Mouse (Mus musculus): Measurements from ENCODE around the gene Esam. TPM values are rescaled to one million over a fixed set of nuclear protein-coding genes. Genes with fewer than 3 reads are reported as not detected.

The Esam gene
- polyA plus RNA-seq, 1 experiment from 2014 or later: 38.8 TPM

GRCm38 (mm10) chr9:37526443-37527395 lies 1.2 kb upstream of the Esam start:
- Histone ChIP-seq H3K4me1 (ENCODE audit: control insufficient read depth, insufficient read depth, low read length) (peaks cover 25% of the 10 kb centered on the region), H3K4me3 (ENCODE audit: low read depth, low read length) (no peak overlapping the region), H3K36me3 (ENCODE audit: control insufficient read depth, insufficient read depth, low read length) (peaks cover 3% of the 10 kb centered on the region; the same call in 1 of the 2 replicates), H3K27me3 (ENCODE audit: control insufficient read depth, insufficient read depth, low read depth, low read length) (peaks cover 40% of the 10 kb centered on the region), H3K9ac (ENCODE audit: low read depth, low read length) (no peak overlapping the region), H3K4me2 (ENCODE audit: low read length) (no peak overlapping the region), H3K9me3 (replicated peaks; ENCODE audit: control insufficient read depth, low read length, poor library complexity, severe bottlenecking) (no peaks in the 10 kb centered on the region), H3K27ac (ENCODE audit: low read length) (no peak overlapping the region)
- no peak for ATAC-seq
- WGBS: 24% methylated on average over 21 of the region's 21 CpGs

DNA sequence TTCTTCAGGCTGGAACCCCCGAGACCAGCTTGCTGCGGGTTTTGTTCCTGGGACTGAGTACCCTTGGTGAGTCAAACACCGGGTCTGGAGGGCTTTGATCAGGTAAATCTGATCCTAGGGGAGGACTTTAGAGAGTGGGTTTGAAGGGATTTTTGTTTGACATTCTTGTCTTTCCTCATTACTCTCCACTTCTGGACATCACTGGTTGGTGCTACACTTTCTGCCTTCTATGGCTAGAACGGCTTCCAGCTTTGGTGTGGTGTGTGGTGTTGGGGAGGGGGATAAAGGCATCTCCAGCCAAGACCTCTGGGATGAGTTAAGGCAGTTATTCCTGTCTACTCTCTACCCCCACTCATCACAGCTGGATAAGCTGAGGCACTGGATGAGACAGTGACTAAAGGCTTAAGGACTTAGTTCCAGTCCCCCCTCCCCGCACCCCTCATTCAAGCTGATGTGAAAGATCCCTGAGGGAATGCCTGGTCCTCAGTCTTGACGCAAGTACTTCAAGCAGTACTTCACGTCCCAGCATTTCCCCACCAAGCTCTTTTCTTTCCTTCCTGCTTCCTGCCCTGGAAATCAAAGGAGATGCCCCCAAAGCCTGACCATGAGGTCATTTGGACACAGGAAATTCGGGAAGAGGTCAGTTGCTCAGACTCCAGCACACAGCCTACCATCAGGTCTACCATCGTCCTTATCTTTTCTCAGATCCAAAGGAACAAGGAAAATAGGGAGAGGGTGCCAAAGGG lies 520 bp downstream of the Esam start:
- ATAC-seq: no peak
- Histone ChIP-seq H3K4me2 (ENCODE audit: low read length) (no peak overlapping the region), H3K27me3 (ENCODE audit: control insufficient read depth, insufficient read depth, low read depth, low read length) (peaks cover 43% of the 10 kb centered on the region), H3K36me3 (ENCODE audit: control insufficient read depth, insufficient read depth, low read length) (no peaks in the 10 kb centered on the region; the same call in 1 of the 2 replicates), H3K27ac (ENCODE audit: low read length) (peak overlapping the region; percentile 12; the same call in 1 of the 2 replicates), H3K4me1 (ENCODE audit: control insufficient read depth, insufficient read depth, low read length) (peaks cover 25% of the 10 kb centered on the region), H3K9me3 (replicated peaks; ENCODE audit: control insufficient read depth, low read length, poor library complexity, severe bottlenecking) (no peaks in the 10 kb centered on the region), H3K9ac (ENCODE audit: low read depth, low read length) (no peak overlapping the region), H3K4me3 (ENCODE audit: low read depth, low read length) (peak overlapping the region; percentile 12; the same call in 1 of the 2 replicates)
- 27% methylated on average over 9 of the region's 9 CpGs for WGBS

DNA sequence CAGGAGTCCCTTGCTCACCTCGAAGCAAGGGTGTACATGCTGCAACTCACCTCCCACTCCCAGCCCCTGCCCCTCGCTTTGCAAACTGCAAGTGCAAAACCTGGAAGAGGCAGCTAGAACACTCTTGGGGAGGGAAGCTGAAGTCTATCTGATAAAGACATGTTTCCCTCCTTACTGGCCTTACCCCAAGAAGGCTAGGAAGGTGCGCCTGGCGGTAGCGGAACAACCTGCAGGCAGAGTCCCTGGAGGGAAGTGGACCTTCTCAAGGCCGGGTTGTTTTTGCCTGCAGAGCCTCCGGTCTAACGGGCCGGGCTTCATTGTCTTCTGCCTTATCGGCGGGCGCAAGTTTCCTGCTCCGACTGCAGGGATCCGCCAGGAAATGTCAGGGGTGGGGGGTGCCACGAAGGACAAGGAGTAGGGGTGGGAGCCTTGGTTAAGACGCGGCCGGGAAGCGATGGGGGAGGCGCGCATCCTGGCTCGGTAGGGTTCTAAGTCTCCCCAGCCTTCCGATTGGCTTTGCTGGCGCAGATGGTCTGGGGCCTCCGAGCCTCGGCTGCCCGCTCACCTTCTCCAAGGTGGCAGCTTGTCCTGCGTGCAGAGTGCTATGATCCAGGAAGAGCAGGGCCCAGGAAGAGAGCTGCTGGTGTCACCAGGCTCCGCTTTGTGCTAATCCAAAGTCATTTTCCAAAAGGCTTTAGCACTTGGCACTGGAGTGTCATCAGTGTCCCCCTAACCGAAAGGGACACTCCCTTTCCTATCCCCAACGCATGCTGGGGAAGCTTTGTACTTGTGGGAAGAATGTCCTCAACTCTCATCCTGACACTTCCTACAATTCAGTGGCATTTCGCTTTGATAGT lies 2.4 kb downstream of the Esam start:
- peak overlapping the region; percentile 32 for H3K9ac ChIP-seq (ENCODE audit: low read depth, low read length)
- peak overlapping the region; percentile 81 for H3K4me2 ChIP-seq (ENCODE audit: low read length)
- no peaks in the 10 kb centered on the region for H3K9me3 ChIP-seq (replicated peaks; ENCODE audit: control insufficient read depth, low read length, poor library complexity, severe bottlenecking)
- H3K4me1 ChIP-seq (ENCODE audit: control insufficient read depth, insufficient read depth, low read length): peaks cover 25% of the 10 kb centered on the region
- no peaks in the 10 kb centered on the region; the same call in 1 of the 2 replicates for H3K36me3 ChIP-seq (ENCODE audit: control insufficient read depth, insufficient read depth, low read length)
- ATAC-seq: peak; percentile 43
- peak overlapping the region; percentile 40 for H3K4me3 ChIP-seq (ENCODE audit: low read depth, low read length)
- H3K27me3 ChIP-seq (ENCODE audit: control insufficient read depth, insufficient read depth, low read depth, low read length): peaks cover 43% of the 10 kb centered on the region
- H3K27ac ChIP-seq (ENCODE audit: low read length): no peak overlapping the region
- 2% methylated on average over 32 of the region's 32 CpGs for WGBS

DNA sequence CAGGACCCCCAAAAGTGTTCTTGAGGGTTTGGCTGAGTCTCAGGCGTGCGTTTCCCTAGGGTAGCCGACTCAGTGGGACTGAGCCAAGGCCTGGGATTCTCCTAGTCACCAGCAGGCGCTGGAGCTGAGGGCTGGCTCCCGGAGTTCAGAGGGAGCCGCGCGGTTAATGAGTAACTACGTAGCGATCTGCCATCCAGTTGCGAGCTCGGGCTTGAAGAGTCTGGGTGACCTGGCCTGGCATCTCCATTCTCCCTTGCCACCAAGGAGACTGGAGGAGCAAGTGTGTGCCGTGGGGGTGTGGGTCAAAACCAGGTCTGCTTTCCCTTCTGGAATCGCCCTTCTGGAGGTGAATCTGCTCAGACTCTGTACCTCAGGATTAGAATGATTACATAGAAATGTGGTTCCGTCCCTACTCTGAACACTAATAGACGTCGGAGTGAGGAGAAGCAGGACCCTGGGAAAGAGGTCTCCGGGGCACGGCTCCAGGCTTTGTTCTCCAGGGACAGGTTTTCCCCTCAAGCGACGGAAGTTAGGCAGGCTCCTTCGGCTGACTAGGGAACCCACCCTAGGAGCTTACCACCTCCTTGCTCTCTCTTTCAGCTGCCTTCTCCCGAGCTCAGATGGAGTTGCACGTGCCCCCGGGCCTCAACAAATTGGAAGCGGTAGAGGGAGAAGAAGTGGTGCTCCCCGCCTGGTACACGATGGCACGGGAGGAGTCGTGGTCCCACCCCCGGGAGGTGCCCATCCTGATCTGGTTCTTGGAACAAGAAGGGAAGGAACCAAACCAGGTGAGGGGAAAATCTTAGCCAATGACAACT lies 3.2 kb downstream of the Esam start:
- H3K9me3 ChIP-seq (replicated peaks; ENCODE audit: control insufficient read depth, low read length, poor library complexity, severe bottlenecking): no peaks in the 10 kb centered on the region
- H3K4me1 ChIP-seq (ENCODE audit: control insufficient read depth, insufficient read depth, low read length): peaks cover 25% of the 10 kb centered on the region
- H3K4me2 ChIP-seq (ENCODE audit: low read length): peak overlapping the region; percentile 81
- H3K27me3 ChIP-seq (ENCODE audit: control insufficient read depth, insufficient read depth, low read depth, low read length): peaks cover 37% of the 10 kb centered on the region
- H3K9ac ChIP-seq (ENCODE audit: low read depth, low read length): peak overlapping the region; percentile 57
- peak overlapping the region; percentile 10 for H3K27ac ChIP-seq (ENCODE audit: low read length)
- ATAC-seq: peak; percentile 71
- H3K4me3 ChIP-seq (ENCODE audit: low read depth, low read length): peak overlapping the region; percentile 40
- WGBS: 2% methylated on average over 31 of the region's 31 CpGs
- H3K36me3 ChIP-seq (ENCODE audit: control insufficient read depth, insufficient read depth, low read length): no peaks in the 10 kb centered on the region; the same call in 1 of the 2 replicates

- no peak for ATAC-seq
- 83% methylated on average over 4 of the region's 4 CpGs for WGBS
- H3K27me3 ChIP-seq (ENCODE audit: control insufficient read depth, insufficient read depth, low read depth, low read length): peaks cover 2% of the 10 kb centered on the region; the same call in 1 of the 2 replicates
- H3K27ac ChIP-seq (ENCODE audit: low read length): no peak overlapping the region
- no peak overlapping the region for H3K4me2 ChIP-seq (ENCODE audit: low read length)
- no peak overlapping the region for H3K9ac ChIP-seq (ENCODE audit: low read depth, low read length)
- H3K4me1 ChIP-seq (ENCODE audit: control insufficient read depth, insufficient read depth, low read length): no peaks in the 10 kb centered on the region
- H3K36me3 ChIP-seq (ENCODE audit: control insufficient read depth, insufficient read depth, low read length): no peaks in the 10 kb centered on the region
- no peak overlapping the region for H3K4me3 ChIP-seq (ENCODE audit: low read depth, low read length)
- H3K9me3 ChIP-seq (replicated peaks; ENCODE audit: control insufficient read depth, low read length, poor library complexity, severe bottlenecking): no peaks in the 10 kb centered on the region
Measured at GRCm38 (mm10) chr9:37536851-37537250, 9.0 kb downstream of the Esam start.

DNA sequence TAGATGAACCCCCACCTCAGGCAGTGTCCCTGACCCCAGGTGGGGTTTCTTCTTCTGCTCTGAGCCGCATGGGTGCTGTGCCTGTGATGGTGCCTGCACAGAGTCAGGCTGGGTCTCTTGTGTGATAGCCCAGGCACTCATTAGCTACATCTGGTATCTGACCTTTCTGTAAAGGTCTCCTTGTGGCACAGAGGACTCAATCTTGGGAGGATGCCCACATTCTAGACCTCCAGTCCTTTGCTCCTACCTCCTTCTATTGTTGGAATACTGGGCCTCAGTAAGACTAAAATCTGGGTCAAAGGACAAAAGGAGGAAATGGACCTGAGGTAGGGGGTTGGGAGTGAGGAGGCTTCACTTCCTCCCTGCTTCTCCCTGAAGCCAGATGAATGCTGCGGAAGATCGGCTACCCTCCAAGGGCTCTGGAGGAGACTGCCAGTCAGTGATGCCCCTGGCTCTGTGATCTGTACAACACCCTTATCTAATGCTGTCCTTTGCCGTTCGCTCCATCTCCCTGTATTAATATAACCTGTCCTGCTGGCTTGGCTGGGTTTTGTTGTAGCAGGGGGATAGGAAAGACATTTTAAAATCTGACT lies 9.9 kb downstream of the Esam start:
- 78% methylated on average over 5 of the region's 5 CpGs for WGBS
- no peak for ATAC-seq
- no peak overlapping the region for H3K4me3 ChIP-seq (ENCODE audit: low read depth, low read length)

DNA sequence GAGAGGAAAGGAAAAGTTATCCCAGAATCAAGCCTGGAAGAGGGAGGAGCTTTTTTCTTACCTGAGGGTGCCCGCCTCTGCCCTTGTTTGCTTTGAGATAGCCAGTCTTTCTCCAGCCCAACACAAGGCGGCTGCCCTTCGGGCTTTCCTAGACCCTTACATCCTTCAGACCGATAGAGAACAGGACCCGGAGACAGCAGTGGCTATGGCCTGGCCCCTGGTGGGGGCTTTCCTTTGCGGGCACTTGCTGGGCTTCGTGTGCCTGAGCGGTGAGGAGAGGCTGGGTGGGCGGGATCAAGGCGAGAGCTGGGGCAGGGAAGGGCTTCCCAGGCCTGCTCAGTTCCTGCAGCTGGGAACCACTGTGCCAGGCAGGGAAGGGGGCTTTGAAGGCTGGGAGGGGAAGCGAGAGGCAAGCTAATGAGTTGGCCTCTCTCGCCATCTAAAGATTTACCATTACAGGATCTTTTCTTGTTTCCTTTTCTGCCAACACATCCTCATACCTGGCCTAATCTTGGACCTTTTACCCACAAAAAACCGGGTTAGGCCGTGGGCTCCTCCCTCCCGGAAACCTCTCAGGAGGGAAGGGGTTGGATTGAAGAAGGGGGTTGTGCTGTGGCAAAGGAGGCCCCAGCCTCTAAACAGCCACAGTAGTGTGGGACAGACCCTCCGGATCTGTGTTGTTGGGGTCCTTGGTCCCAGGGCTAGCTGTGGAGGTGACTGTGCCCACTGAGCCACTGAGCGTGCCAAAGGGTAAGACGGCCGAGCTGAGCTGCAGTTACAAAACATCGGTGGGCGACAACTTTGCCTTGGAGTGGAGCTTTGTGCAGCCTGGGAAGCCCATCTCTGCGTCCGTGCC lies 11.5 kb downstream of the Esam start, which contains the start of gene Vsig2:
Gene Vsig2 (plus strand): TSS at position 86 of the 856 bp plus-strand sequence.
- H3K9me3 ChIP-seq (replicated peaks; ENCODE audit: control insufficient read depth, low read length, poor library complexity, severe bottlenecking): no peaks in the 10 kb centered on the region
- WGBS: 48% methylated on average over 23 of the region's 23 CpGs
- no peaks in the 10 kb centered on the region for H3K36me3 ChIP-seq (ENCODE audit: control insufficient read depth, insufficient read depth, low read length)
- H3K27ac ChIP-seq (ENCODE audit: low read length): no peak within 1 kb of the TSS
- no peak within 1 kb of the TSS for H3K9ac ChIP-seq (ENCODE audit: low read depth, low read length)
- H3K27me3 ChIP-seq (ENCODE audit: control insufficient read depth, insufficient read depth, low read depth, low read length): peaks cover 5% of the 10 kb centered on the region; the same call in 1 of the 2 replicates
- H3K4me1 ChIP-seq (ENCODE audit: control insufficient read depth, insufficient read depth, low read length): peaks cover 3% of the 10 kb centered on the region; the same call in 1 of the 2 replicates
- H3K4me2 ChIP-seq (ENCODE audit: low read length): no peak within 1 kb of the TSS
- H3K4me3 ChIP-seq (ENCODE audit: low read depth, low read length): no peak within 1 kb of the TSS
- no peak for ATAC-seq

More for the DNA sequence above, 9.9 kb downstream of the Esam start:
- Histone ChIP-seq H3K36me3 (ENCODE audit: control insufficient read depth, insufficient read depth, low read length) (no peaks in the 10 kb centered on the region), H3K4me1 (ENCODE audit: control insufficient read depth, insufficient read depth, low read length) (no peaks in the 10 kb centered on the region), H3K9me3 (replicated peaks; ENCODE audit: control insufficient read depth, low read length, poor library complexity, severe bottlenecking) (no peaks in the 10 kb centered on the region), H3K27me3 (ENCODE audit: control insufficient read depth, insufficient read depth, low read depth, low read length) (no peaks in the 10 kb centered on the region), H3K4me2 (ENCODE audit: low read length) (no peak overlapping the region), H3K9ac (ENCODE audit: low read depth, low read length) (no peak overlapping the region), H3K27ac (ENCODE audit: low read length) (no peak overlapping the region)
